Mouse (Mus musculus): ENCODE data around the gene Fam217b.

The Fam217b gene

GRCm38 (mm10) chr2:178437311-178437710, 23.0 kb downstream of the Fam217b start:
- in situ Hi-C loops (cut with MboI, MseI): no loop called here

GRCm38 (mm10) chr2:178449386-178449785, 35.1 kb downstream of the Fam217b start:
- in situ Hi-C loops (cut with MboI, MseI): no loop called here

GRCm38 (mm10) chr2:178450236-178450635, 35.9 kb downstream of the Fam217b start:
- in situ Hi-C loops (cut with MboI, MseI): no loop called here

- in situ Hi-C loops (cut with MboI, MseI): no loop called here
Observed at GRCm38 (mm10) chr2:178450961-178451360, 36.6 kb downstream of the Fam217b start.

- in situ Hi-C loops (cut with MboI, MseI): no loop called here
Observed at GRCm38 (mm10) chr2:178454664-178455516, 40.6 kb downstream of the Fam217b start.

GRCm38 (mm10) chr2:178457414-178457813, 43.1 kb downstream of the Fam217b start:
- in situ Hi-C loops (cut with MboI, MseI): no loop called here

- in situ Hi-C loops (cut with MboI, MseI): no loop called here
Observed at GRCm38 (mm10) chr2:178460353-178460752, 46.0 kb downstream of the Fam217b start.

GRCm38 (mm10) chr2:178471546-178472480, 57.5 kb downstream of the Fam217b start:
- in situ Hi-C loops (cut with MboI, MseI): no loop called here

GRCm38 (mm10) chr2:178473916-178474315, 59.6 kb downstream of the Fam217b start:
- in situ Hi-C loops (cut with MboI, MseI): no loop called here

Data from regulatory T cell (primary cell).